Mouse (Mus musculus) spleen, adult 2 months (tissue): ENCODE measurements around the gene Gng7. TPM values are rescaled to one million over a fixed set of nuclear protein-coding genes. Genes with fewer than 3 reads are reported as not detected.

ENCODE experiments used
- DNase-seq, 2 experiments: peaks; one replicate each; pipeline versions ENCODE4 v3.0.0 to v3.0.0-alpha.2; 2012 to 2021; ENCODE audit warnings: low spot score in 2 of 2, low read depth in 1 of 2
- H3K27ac ChIP-seq: fragments of 200-500 bp; 2 replicates; pipeline ENCODE4 v1.5.1; 2012; ENCODE audit warnings: low read length, inconsistent platforms; ENCODE audit not compliant: insufficient read depth
- H3K27me3 ChIP-seq: fragments of 200-500 bp; 2 replicates; pipeline ENCODE4 v1.6.1; 2012; ENCODE audit warnings: mild to moderate bottlenecking, moderate library complexity, low read length, inconsistent platforms; ENCODE audit not compliant: control insufficient read depth, insufficient read depth
- H3K36me3 ChIP-seq: fragments of 200-500 bp; 2 replicates; pipeline ENCODE4 v1.6.1; 2012; ENCODE audit warnings: mild to moderate bottlenecking, low read length, inconsistent platforms; ENCODE audit not compliant: control insufficient read depth, insufficient read depth
- H3K4me1 ChIP-seq: fragments of 200-500 bp; 2 replicates; pipeline ENCODE4 v1.6.1; 2011; ENCODE audit warnings: inconsistent platforms; ENCODE audit not compliant: control insufficient read depth, insufficient read depth, insufficient read length
- H3K4me3 ChIP-seq: fragments of 200-500 bp; 2 replicates; pipeline ENCODE4 v1.5.1; 2011; ENCODE audit warnings: mild to moderate bottlenecking, inconsistent platforms; ENCODE audit not compliant: insufficient read depth, insufficient read length; ENCODE audit errors: extremely low read depth
- CTCF ChIP-seq: fragments of 200-500 bp; IDR thresholded peaks from 2 replicates; pipeline ENCODE4 v1.5.1; 2011; ENCODE audit warnings: mild to moderate bottlenecking, inconsistent platforms; ENCODE audit not compliant: insufficient read depth, insufficient read length, insufficient replicate concordance; ENCODE audit errors: extremely low read depth
- POLR2A ChIP-seq: fragments of 200-500 bp; IDR thresholded peaks from 2 replicates; pipeline ENCODE4 v1.6.1; 2011; ENCODE audit warnings: low read depth, low read length, inconsistent platforms
- WGBS: fragments of 180-500 bp; shearing (Covaris S2); methylation state at CpG from one replicate; pipeline ENCODE4 v1.1.7; 2018; 5-methylcytosine and 5-hydroxymethylcytosine counted together
- polyA plus RNA-seq: library from polyadenylated mRNA; depleted of rRNA; stranded (reverse); fragments of >200 nt; gene quantifications from 2 replicates; pipeline ENCODE4 v1.2.3, GENCODE M21; 2012

Gng7 gene
- polyA plus RNA-seq, 1 experiment = 0.91 TPM

DNA sequence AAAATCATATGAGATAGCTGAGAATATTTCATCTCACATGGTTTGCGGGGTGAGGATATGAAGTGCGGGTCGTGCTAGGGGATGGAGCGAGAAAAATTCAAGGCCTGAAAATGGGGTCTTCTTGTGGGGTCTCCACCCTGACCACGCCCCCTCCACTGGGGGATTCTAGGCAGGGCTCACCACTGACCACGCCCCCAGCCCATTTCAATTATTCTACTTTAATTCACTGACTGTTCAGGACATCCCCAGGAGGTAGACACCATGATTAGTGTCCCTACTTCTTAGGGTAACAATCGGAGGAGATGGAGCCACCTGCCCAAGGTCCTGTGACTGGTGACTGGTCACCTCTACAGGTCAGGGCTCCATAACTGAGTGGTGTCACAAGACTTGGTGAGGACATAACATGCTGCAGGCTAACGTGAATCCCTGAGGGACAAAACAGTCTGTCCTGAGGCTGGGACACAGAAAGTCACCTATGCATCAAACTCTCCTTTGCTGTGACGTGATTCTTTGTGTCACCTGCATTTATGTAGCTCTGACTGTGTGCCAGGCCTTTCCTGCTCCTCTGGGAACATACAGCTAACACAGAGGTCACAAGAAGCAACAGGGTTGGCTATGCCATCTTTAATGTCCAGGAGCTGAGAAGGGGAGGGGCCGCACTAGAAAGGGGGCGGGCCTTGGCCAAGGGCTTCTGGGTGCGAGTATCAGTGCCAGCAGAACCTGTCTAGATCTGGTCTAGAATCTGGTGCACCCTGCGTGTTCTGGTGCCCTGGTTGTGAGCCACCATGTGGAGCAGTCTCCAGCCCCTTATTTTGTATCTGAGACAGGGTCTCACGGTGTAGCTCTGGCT is 80.4 kb downstream of the Gng7 start:
- no peaks in the 10 kb centered on the region for H3K27me3 ChIP-seq
- no peak for DNase-seq
- H3K4me1 ChIP-seq = peaks cover 54% of the 10 kb centered on the region
- 0 out of 2 replicates have a peak, but pooled peaks cover 2% of the 10 kb centered on the region for H3K36me3 ChIP-seq
- TF ChIP-seq CTCF = no peak
- no peak for TF ChIP-seq POLR2A
- H3K4me3 ChIP-seq = no peak overlapping the region
- WGBS = 82% methylated on average over 14 of the region's 14 CpGs
- no peak overlapping the region for H3K27ac ChIP-seq

- Histone ChIP-seq H3K4me3 (peak overlapping the region; percentile 33; the same call in 1 of the 2 replicates), H3K4me1 (peaks cover 48% of the 10 kb centered on the region), H3K27me3 (no peaks in the 10 kb centered on the region), H3K27ac (no peak overlapping the region), H3K36me3 (0 out of 2 replicates have a peak, but pooled peaks cover 2% of the 10 kb centered on the region)
- TF ChIP-seq CTCF = no peak
- no peak for TF ChIP-seq POLR2A
- peak in 1 of 2 experiments; percentile 45 for DNase-seq
- 3% methylated on average over 21 of the region's 21 CpGs for WGBS
These were observed 81.2 kb downstream of the Gng7 start for GRCm38 (mm10) chr10:80933421-80933979.

DNA sequence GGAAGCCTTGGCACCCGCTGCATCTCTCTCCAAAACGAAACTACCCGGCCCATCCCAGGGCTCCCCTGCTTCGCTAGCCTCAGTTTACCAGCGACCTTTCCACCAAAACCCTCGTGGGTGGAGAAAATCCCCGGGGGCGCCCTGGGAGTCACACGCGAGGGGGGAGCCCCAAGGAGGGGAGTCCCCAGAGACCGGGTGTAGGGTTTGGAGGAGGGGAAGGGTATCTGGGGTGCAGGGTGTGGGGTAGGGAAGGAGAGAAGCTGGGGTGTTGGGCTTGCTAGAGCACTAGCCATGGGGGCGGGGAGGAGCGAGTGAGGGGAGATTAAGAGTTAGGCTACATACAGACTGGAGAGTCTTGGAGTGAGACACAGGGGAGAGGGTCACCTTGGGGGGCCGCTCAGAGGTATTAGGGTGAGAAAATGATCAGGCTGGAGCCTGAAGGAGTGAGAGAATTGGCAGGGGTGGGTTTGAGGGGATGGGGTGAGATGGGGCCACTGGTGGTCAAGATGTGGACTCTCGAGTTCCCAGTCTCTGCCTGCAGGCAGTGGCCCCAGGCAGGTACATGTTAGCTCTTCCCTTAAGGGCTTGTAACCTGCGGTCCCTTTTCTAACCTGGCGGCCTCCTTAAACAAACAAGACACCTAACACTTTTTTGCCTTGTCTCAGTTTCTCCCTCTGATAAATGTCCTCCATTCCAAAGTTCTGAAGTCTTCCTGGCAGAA is 81.9 kb downstream of the Gng7 start:
- 5% methylated on average over 17 of the region's 17 CpGs for WGBS
- Histone ChIP-seq H3K36me3 (0 out of 2 replicates have a peak, but pooled peaks cover 2% of the 10 kb centered on the region), H3K4me1 (peaks cover 47% of the 10 kb centered on the region), H3K27me3 (no peaks in the 10 kb centered on the region), H3K27ac (no peak overlapping the region), H3K4me3 (peak overlapping the region; percentile 35)
- no peak for DNase-seq
- no peak for TF ChIP-seq CTCF
- no peak for TF ChIP-seq POLR2A

- Histone ChIP-seq H3K27me3 (no peaks in the 10 kb centered on the region), H3K36me3 (0 out of 2 replicates have a peak, but pooled peaks cover 2% of the 10 kb centered on the region), H3K27ac (no peak overlapping the region), H3K4me3 (peak overlapping the region; percentile 35), H3K4me1 (peaks cover 40% of the 10 kb centered on the region)
- no peak for DNase-seq
- WGBS = 6% methylated on average over 20 of the region's 20 CpGs
- no peak for TF ChIP-seq POLR2A
- TF ChIP-seq CTCF = no peak
These were observed 82.5 kb downstream of the Gng7 start for GRCm38 (mm10) chr10:80932206-80932605.

DNA sequence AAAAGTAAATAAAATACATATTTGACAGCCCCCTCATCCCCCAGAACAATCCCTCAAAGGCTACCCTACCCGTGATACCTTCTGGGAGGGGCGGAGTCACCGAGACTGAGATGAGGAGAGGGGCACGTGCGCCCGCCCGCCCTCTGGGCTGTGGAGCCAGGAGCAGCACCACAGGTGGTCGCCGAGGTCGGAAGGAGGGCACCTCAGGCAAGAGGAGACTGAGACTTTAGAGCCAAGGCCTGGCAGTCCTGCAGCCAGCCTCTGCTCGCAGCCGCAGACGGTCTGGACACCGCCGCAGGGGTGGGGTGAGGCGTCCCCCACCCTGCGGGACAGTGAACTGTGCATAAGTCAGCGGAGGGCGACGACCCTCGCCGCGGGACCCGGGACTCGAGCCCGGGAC is 83.0 kb downstream of the Gng7 start:
- WGBS = 18% methylated on average over 26 of the region's 26 CpGs
- DNase-seq = no peak
- TF ChIP-seq POLR2A (no peak), CTCF (no peak)
- Histone ChIP-seq H3K27ac (no peak overlapping the region), H3K27me3 (no peaks in the 10 kb centered on the region), H3K4me1 (peaks cover 36% of the 10 kb centered on the region), H3K4me3 (0 out of 2 replicates have a peak overlapping the region, but pooled peaks have one; percentile 11), H3K36me3 (0 out of 2 replicates have a peak, but pooled peaks cover 2% of the 10 kb centered on the region)

- 11% methylated on average over 14 of the region's 14 CpGs for WGBS
- peaks cover 31% of the 10 kb centered on the region for H3K4me1 ChIP-seq
- DNase-seq = no peak
- no peaks in the 10 kb centered on the region for H3K27me3 ChIP-seq
- peak overlapping the region; percentile 70; the same call in 1 of the 2 replicates for H3K4me3 ChIP-seq
- TF ChIP-seq CTCF = no peak
- TF ChIP-seq POLR2A = no peak
- H3K27ac ChIP-seq = 0 out of 2 replicates have a peak overlapping the region, but pooled peaks have one; percentile 7
- 0 out of 2 replicates have a peak, but pooled peaks cover 2% of the 10 kb centered on the region for H3K36me3 ChIP-seq
These were observed 83.5 kb downstream of the Gng7 start for GRCm38 (mm10) chr10:80931153-80931671.
